Mouse (Mus musculus) T-cell, adult 66 days (primary cell): ENCODE data around the gene Galnt3. TPM values are rescaled to one million over a fixed set of nuclear protein-coding genes. Genes with fewer than 3 reads are reported as not detected.

Experiments
- total RNA-seq, 2 experiments: library from RNA; stranded (reverse); gene quantifications; 3 replicates in 1 of 2; 4 replicates in 1 of 2; pipeline ENCODE4 v1.2.4; 2023

Galnt3 gene
- total RNA-seq, result 1 to 10 TPM in 1 of 2 experiments, under 1 TPM in 1; 0.77 to 1.3 TPM

GRCm38 (mm10) chr2:66124591-66125271 lies at the start of gene Galnt3:
Gene Galnt3 (minus strand): TSS chr2:66124994.

Other genes starting within 250 kb of the Galnt3 start
- gene Ttc21b, start 131.6 kb upstream of the Galnt3 start, total RNA-seq, result 1 to 10 TPM; 4.9 to 5.2 TPM